Mouse (Mus musculus) kidney, adult 2 months (tissue): ENCODE results near the gene Pcsk1n.

Source experiments
- CTCF ChIP-seq: fragments of 200-500 bp; conservative IDR thresholded peaks from 2 replicates; pipeline ENCODE4 v1.5.1; 2011; ENCODE audit warnings: low read depth, mild to moderate bottlenecking, control low read depth, low read length, moderate library complexity, mixed read lengths; ENCODE audit not compliant: insufficient read depth, insufficient read length
- POLR2A ChIP-seq: fragments of 200-500 bp; IDR thresholded peaks from one replicate; pipeline ENCODE4 v1.6.1; 2011; ENCODE audit warnings: low read depth, low read length, control low read depth

GRCm38 (mm10) chrX:7869826-7870225 lies 49.8 kb upstream of the Pcsk1n start:
- TF ChIP-seq POLR2A = no peak
- TF ChIP-seq CTCF = no peak
